Mouse (Mus musculus): Measurements from ENCODE around the gene Tdgf1. TPM values are rescaled to one million over a fixed set of nuclear protein-coding genes. Genes with fewer than 3 reads are reported as not detected.

Tdgf1 gene
- total RNA-seq (2021): not detected in 2 replicates
- long read RNA-seq: 0 reads

- no peak for DNase-seq
Measured at GRCm38 (mm10) chr9:110945926-110946325, at the start of gene Tdgf1. Gene Tdgf1, minus strand, starts transcription at chr9:110946158.

DNA sequence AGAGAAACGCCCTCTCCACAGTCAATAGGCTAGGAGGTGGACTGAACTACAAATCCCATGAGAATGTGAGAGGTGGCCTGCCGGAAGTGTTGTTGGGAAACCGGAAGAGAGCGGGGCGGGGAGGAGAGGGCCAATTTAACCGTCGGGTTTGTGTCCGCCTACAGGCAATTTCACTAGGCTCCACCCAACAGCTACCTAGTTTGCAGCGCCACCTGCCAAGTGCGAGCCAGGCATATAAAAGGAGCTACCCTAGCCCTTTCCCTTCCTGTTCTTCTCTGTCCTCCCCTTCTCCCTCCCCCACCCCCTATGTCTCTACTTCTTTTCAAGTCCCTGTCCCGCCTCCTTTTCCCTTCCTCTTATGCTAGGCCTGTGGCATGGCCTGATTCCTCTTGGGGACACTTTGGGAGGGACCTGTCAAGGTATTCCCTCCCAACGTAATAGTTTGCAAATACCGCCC lies 48.8 kb upstream of the Tdgf1 start:
- peak; percentile 70 for DNase-seq

GRCm38 (mm10) chr9:110993281-110993709 lies 47.3 kb upstream of the Tdgf1 start:
- DNase-seq: no peak

GRCm38 (mm10) chr9:110990204-110990603 lies 44.2 kb upstream of the Tdgf1 start, which contains the start of gene Rtp3:
Gene Rtp3, minus strand, starts transcription at chr9:110990583.
- peak; percentile 19 for DNase-seq

DNA sequence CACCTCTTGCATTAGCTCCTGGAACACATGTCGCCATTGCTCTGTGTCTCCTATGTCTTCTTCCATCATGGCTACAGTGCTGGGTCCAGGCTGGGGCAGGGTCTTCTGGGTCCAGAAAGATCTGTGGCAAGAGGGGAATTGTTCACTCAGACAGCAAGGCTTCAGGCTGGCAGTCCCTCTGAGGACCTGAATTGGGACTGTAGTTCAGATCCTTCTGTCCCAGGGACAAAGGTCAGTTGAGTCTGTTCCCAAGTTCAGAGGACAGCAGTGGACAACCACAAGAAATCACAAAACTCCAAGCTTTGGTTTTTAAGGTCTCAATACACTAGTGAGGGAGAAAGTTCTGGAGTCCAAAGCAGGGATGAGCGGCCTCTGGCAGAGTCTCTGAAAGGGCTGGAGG lies 43.6 kb upstream of the Tdgf1 start:
- no peak for DNase-seq

- no peak for DNase-seq
Measured at GRCm38 (mm10) chr9:110989141-110989540, 43.2 kb upstream of the Tdgf1 start.

- no peak for DNase-seq
Measured at GRCm38 (mm10) chr9:110988078-110988477, 42.1 kb upstream of the Tdgf1 start.

- DNase-seq: no peak
Measured at GRCm38 (mm10) chr9:110987331-110987730, 41.4 kb upstream of the Tdgf1 start.

DNA sequence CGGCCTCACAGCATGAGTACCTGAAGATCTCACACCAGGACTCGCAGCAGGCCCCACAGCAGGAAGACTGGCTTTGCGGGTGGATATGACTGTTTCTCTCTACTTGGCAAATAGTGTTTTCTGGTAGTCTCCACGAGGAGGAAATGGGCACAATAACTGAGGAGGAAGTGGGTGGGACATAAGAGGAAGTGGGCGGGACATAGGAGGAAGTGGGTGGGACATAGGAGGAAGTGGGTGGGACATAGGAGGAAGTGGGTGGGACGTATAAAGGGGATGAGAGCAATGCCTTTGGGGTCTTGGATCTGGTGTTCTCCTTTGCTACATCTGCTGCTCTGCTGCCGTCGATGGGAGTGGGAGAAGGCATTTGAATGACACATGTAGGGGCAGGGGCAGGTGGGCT lies 40.0 kb upstream of the Tdgf1 start:
- DNase-seq: no peak

- DNase-seq: no peak
Measured at GRCm38 (mm10) chr9:110985541-110985940, 39.6 kb upstream of the Tdgf1 start.

GRCm38 (mm10) chr9:110984096-110984495 lies 38.1 kb upstream of the Tdgf1 start:
- DNase-seq: no peak

DNA sequence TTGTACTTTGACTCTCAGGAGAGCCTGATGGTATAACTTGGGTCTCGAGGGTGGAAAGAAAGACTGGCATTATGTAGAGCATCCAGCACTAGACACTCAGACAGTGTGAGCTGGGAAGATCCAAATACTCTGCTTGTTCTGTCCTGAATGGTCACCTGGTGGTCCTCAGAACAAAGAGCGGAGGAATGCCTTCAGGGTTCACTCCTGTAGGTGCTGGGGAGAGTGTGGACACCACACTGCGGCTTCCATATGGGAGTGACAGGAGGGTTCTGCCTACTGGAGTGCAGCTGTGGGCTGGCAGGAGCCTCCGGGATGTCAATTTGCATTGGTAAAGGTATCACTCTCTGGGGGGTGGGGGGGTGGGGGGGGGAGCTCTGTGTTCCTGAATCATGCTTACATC lies 36.4 kb upstream of the Tdgf1 start:
- DNase-seq: no peak

DNA sequence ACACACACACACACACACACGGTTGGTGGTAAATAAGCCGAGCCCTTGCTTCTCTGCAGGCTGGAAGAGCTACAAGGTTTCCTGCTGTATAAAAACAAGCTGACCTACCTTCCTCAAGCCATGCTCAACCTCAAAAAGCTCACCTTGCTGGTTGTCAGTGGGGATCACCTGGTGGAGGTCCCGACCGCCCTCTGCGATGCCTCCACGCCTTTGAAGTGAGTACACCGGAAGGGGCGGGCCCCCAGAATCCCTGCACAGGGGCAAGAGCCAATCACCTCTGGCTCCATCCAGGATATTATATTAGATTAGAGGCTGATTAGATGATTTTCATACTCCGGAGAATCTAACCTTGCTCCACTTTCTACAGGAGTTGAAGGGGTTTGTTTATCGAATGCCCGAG lies 33.5 kb upstream of the Tdgf1 start:
- no peak for DNase-seq

DNA sequence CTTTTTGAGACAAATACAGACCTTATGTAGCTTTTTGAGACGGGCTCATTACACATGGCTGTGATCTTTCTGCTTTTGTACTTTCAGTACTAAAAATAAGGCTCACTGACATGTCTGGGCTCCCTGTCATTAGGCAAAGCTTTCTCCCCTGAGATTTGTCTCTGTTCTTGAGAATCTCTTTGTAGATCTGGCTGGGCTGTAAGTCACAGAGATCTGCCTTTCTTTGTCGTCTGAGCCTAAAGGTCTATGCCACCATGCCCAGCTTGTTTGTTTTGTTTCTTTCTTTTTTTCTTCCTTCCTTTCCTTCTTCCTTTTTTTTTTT lies 19.9 kb upstream of the Tdgf1 start:
- no peak for DNase-seq

GRCm38 (mm10) chr9:110965062-110965909 lies 19.3 kb upstream of the Tdgf1 start:
- DNase-seq: no peak

DNA sequence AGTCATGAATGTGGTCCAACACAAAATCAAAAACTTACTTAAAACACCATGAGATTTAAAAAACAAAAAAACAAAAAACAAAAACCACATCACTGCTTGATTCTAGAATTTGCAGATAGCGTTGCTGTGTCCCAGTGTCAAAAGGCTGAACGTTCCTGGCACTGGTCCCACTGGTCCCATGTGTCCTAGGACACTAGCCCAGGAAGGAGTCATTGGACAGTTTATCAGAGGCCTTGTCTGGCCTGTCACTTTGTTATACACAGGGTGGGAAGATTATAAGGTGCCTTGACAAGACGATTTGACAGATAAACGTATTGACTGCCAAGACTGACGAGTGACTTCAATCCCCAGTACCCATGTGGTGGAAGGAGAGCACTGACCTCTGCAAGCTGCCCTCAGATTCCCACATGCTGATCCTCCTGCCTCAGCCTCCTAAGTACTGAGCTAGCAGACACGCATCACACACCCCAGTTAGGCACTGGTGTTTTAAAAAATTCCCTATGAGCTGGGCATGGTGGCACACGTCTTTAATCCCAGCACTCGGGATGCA lies 17.7 kb upstream of the Tdgf1 start:
- DNase-seq: peak; percentile 24

DNA sequence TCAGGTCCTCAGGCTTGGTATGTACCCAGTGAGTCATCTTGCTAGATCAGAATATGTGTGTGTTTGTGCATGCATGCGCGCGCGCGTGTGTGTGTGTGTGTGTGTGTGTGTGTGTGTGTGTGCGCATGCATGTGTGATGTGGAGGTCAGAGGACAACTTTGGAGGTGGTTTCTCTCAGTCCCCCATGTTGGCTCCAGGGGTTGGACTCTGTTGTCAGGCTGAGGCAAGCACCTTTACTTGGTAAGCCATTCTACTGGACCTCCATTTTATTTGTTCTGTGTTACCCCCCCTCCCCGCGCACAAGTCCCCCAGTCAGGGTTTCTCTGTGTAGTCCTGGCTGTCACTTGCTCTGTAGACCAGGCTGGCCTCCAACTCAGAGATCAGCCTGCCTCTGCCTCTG lies 15.4 kb upstream of the Tdgf1 start:
- no peak for DNase-seq

DNA sequence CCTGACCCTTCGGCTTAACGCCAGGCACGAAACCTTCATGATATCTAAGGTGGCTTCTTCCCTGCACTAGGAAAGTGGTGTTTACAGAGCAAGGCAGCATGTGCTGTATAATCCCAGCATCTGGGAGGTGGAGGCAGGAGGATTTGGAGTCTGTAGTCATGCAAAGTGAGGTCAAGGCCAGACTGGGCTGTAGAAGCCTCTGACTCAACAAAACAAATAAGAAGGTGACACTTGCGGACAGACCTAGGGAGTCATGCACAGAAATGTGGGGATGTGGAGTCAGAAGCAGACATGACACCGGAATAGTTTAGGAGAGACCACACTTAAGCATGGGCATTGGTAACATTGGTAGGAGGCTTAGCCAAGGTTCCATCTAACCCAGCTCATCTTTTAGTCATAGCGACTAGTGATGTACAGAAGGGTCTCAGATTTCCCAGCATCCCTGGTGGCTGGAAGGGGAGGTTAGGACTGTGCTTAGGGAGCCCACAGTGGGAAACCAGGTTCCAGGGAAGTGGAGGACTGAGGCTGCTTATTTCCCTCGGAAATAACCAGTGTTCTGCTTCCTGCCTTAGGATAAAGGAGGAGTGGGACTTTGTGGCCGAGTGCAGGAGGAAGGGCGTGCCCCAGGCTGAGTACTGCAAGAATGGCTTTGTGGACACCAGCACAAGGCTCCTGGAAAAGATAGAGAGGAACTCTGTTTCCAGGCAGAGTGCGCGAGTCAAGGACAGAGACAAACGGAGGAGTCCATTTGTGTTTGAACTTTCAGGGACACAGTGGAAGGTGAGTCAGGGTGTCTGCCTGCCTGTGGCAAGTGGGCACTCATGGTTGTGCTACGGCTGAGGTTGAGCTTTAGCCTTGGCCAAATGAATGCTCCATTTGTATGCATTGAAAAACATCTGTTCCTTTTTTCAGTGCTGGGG lies 14.5 kb upstream of the Tdgf1 start:
- DNase-seq: peak; percentile 49

- no peak for DNase-seq
Measured at GRCm38 (mm10) chr9:110959669-110960068, 13.7 kb upstream of the Tdgf1 start.

- DNase-seq: no peak
Measured at GRCm38 (mm10) chr9:110955962-110956361, 10.0 kb upstream of the Tdgf1 start.

DNA sequence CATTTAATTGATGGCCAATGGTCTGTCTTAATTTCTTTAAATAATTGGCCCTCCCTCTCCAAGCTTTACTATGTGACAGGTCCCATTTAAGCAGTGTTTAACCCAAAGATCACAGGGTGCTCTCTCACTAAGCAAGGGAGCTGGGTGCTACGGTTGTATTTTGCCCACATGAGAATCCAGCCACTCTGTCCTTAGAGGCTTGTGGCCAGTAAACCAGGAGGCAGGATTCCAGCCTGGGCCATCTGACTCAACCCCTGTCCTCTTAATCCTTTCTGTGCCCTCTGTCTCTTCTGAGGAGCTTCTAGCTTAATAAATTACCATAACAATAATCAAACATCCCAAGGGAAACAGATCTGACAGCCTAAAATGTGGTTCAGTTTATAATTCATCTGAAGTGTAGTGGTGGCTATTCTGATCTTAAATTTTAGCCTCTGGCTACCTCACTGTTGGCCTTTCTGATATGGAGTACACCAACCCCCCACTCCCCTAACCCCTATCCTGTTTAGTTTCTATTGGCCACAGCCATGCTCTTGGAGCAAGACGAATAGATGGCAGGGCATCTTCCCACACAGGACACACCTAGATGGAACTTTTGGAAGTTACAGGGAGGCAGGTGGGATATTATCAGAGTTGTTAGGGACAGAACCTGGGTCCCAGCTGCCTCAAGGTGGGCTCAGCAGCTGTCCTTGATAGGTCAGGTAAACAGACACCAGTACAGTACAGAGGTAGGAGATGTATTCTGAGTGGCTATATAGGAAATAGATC lies 8.9 kb upstream of the Tdgf1 start:
- no peak for DNase-seq

Data from adrenal gland, postnatal 25 days (tissue).